Mouse (Mus musculus) ovary, postnatal 10 days (tissue): Measurements from ENCODE around the gene Prkg1.

Experiments
- DNase-seq: peaks from one replicate; pipeline ENCODE4 v3.0.0; 2022; ENCODE audit warnings: low spot score

The Prkg1 gene

DNA sequence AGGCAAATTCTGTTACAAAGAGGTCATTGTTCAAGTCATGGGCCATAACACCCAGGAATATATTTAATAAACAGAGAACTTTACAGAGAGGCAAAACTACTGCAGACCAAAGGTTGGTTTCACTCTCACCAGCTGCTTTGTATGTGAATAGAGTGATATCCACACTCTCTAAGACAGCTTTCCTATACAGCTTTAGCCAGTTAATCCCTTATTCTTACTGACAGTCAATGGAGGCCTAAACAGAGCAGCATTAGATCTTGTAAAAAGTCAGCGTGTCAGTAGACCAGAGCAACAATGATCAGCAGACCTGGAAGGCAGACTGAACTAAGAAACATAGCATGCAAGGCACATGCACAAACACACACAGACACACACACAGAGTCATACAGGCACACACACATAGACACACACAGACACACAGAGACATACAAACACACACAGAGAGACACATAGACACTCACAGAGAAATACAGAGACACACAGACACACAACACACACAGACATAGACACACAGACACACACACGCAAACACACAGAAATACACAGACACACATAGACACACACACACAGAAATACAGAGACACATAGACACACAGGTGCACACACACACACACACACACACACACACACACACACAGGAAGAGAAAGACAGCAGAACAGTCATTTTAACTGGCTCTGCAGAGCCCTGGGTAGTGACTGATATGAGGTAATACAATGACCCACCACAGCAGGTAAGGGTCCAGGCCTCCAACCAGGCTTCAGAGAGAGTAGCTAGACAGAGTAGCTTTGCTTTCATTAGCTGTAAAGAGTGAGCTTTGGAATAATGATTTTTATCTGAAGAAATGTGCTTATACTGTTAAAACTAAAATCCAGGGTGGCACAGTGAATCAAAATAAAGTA, 723.6 kb downstream of the Prkg1 start:
- no peak for DNase-seq

DNA sequence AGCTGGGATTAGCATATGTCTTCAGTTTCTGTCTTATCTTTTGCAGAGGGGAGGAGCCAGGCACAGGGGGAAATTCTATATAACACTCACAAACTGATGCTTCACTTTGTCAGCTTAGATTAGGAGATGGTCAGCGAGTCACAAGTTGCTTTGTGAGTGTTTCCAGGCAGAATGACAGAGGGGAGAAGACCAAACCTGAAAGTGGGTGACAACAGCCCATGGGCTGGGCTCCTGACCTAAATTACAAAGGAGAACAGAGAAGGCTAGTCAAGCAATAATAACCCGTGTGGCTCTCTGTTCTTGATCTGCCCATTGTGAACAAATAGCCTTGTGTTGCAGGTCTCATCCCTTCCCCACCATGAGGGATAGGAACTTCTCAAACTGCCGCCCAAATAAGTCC, 725.9 kb downstream of the Prkg1 start:
- no peak for DNase-seq

DNA sequence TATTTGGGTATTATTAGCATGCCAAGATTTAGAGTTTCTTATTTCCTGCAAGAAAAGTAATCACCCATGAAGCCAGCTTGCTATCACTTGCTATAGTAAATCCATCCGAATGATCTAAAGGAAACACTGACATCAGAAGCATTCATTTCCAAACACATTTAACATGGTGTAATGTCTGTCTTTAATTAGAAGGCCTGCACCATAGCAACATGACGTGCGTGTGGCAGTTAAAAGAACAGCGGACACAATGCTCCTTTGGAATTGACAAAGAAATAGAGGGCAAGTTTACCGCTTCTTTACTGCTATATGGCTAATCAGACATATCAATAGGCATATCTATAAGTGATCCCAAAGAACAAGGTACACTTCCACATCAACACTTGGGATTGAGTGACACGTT, 733.2 kb downstream of the Prkg1 start:
- no peak for DNase-seq

DNA sequence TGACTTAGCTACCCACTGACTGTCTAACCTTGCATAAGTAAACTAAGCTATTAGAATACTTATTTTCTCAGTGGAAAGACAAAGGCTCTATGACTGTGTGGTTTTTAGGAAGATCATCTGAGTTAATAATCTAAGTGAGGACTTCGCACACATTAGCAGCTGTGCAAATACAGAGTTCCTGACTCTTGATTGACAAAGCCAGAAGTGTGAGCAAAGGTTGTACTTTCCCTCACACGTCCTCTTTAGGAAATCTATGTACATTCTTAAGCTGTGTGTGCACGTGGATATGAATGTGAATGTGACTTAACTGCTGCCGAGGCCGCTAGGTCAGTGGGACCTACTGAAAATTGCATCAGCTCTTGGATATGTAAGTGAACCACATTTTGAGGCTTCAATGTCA, 738.0 kb downstream of the Prkg1 start:
- no peak for DNase-seq

DNA sequence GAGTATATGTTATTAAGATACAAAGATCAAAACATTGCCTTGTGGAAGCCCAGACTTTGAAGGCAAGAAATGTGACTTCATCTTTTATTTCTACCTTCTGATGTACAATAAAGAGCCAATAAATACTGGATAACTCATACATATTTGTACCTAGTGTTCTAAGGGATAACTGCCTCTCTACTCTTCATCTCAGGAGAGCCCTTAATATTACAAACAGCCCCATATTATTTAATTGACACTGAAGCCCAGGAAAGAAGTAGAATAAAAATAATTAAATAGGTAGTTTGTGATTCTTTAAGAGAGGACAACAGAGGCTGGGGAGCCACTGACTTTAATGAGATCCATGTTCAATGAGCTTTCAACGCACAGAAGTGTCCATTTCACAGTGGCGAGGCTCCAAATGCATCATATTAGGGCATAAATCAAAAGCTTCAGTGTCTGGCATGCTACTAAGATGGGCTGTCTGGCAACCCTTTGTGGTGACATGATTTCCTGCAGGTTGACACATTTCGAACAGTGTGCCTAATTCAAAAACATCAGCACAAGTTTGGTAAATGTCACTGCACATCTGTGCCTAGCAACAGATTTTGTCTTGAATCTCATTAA, 753.2 kb downstream of the Prkg1 start:
- no peak for DNase-seq

DNA sequence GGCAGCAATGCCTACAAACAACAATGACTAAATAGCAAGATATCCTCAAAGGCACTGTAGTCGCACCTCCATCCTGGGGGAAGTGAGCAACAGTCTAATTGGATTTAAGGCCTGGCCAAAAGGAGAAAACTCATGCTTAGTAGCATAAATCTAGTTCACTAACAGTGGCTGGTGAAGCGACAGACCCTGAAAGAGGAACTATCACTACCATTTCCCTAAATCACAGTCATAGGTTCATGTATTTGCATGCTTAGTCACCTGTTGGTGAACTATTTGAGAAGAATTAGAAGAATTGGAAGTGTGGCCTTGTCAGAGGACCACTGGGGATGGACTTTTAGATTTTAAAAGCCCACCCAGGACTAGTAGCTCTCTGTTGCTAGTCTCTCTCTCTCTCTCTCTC, 766.3 kb downstream of the Prkg1 start:
- no peak for DNase-seq

DNA sequence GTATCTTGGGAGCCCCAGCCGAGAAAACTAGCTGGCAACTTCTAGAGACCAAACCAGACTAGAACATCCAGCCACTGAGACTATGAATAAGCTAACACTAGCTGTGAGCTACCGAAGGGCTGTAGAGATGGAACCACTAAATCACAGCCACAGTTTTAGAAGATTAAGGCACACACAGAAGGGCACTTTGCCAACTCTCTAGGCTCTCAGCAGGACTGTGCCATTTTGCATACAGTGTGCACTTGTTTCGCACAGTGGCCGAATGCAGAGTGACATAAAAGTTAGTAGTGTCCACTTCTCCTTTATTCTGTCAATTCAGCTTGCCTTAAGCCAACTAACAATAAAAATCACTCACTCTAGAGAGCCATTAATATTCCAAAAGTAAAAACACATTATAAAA, 774.4 kb downstream of the Prkg1 start:
- no peak for DNase-seq

DNA sequence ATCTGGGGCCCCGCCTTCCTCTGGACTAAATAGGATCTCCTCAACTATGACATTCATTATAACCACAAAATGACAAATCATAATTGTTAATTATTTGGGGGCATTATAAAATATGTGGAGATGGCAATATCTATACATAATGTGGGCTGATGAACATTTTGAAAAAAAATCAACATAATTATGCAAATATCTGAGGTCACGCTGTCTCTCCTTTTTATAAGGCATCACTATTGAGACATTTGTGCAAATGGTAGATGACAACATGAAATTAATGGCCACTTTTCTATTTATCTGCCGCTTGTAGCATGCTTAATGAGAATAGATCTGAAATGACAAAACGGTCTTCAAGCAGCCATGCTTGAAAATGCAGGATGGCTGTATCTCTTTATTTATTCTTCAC, 782.4 kb downstream of the Prkg1 start:
- DNase-seq = no peak

DNA sequence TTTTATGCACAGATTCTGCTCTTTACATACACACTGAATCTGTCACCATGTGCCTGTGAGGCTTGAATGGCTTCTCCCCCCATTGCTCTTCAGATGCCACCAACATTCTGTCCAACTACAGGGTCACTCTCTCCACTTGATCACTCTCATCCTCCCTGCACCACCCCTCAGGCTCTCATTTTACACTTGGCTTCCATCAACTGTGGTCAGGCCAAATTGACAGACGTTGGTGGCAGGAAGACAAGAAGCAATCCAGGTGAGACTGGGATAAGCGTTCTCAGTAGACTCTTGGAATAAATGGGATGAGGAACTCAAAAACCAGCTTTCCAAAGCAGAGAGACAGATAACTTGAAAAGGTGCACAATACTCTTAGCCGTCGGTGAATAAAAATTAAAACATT, 786.7 kb downstream of the Prkg1 start:
- no peak for DNase-seq

DNA sequence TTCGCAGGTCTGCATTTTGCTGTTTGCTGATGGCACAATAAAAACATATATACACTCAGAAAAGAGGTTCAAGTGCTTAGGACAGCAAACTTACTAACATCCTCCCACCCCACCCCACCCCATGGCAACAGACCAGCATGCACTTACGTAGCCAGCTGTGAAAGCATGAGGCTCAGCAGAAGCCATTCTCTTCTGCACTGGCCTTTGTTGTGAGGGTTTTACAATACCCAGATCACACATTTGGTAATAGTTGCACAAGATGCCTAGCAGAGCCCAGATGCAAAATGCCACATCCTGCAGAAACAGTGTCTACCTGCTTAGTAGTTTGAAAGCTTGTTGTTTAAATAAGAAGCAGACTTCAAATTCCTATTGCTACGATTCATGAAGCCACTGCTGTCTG, 814.2 kb downstream of the Prkg1 start:
- DNase-seq = no peak

DNA sequence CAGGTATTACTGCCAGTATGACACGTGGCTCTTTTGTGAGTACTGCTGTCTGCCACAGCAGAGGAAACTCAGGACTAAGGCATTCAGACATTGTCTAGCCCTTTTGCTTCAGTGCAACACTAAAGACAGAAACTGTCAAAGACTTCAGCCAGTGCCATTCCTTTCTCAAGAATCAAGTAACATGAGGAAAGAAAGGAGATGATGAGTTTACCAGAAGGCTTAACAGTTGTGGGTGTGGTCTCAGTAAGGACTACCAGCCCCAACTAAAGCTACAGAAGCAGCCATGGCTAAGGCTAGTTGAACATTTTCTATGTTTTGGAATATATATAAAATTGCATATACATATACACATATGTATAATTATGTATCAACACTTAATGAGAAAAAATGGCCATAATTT, 816.6 kb downstream of the Prkg1 start:
- DNase-seq = no peak

DNA sequence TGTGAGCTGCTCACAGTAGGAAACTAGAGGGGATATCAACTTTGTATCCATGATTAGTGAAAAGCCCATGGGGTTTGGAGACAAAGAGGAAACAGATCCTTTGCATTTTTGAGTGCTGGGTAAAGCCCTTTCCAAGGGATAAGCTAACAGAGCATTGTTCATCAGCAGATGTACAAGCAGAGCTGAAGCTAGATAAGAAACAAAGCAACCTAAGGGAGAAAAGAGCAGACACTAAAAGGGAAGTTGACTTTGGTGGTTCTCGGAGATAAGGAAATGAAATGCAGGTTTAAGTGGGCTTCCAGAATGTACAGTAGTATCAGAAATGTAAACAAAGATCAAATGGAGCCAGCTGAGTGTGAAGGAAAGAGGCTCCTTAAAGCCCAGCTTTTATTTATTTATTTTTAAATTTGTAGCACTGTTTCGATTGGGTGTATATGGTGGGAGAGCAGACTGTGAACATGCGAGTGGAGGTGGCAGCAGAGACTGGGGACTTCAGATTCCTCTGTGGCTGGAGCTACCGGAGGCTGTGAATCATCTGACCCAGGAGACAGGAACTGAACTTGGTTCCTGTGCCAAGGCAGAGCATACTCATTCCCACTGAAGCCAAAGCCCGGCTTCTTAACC, 822.4 kb downstream of the Prkg1 start:
- no peak for DNase-seq

DNA sequence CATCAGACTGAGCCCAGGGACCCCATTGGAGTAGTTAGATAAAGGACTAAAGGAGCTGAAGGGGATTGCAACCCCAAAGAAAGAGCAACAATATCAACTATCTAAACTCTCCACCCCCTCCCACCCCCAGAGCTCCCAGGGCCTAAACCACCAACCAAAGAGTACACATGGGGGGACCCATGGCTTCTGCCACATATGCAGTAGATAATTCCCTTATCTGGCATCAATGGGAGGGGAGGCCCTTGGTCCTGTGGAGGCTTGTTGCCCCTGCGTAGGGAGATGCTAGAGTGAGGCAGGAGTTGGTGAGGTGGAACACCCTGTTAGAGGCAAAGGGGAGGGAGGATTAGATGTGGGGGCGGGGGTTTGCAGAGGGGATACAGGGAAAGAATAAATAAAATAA, 826.8 kb downstream of the Prkg1 start:
- DNase-seq = no peak

DNA sequence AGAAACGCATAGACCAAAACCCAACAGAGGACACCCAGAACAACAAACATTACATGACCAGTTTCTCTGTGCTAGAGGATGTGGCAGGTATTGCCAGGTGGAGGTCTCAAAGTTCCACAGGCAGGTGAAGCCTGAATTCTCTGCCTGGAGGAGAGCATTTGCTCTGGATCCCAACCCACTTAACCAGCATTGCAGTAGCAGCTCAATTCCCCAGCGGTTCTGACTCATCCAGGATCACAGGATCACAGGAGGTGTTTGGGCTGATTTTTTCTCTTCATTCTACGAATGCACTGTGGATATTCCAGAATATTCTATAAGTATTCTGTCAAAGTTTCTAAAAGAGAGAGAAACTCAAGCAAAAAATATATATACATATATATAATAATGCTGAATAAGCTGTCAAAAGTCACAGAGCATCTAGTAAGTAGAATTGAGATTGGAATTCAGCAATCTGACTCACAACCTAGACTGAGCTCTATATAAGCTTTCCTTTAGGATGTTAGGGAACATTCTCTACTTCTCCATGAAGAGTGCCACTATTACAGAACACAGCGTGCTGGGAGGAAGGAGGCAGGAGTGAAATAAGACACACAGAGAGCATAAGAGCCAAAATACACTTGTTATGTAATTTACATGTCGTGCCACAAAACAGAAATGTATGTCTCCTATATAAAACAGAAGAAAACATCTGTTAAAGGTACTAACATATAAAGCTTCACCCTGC, 833.2 kb downstream of the Prkg1 start:
- no peak for DNase-seq

DNA sequence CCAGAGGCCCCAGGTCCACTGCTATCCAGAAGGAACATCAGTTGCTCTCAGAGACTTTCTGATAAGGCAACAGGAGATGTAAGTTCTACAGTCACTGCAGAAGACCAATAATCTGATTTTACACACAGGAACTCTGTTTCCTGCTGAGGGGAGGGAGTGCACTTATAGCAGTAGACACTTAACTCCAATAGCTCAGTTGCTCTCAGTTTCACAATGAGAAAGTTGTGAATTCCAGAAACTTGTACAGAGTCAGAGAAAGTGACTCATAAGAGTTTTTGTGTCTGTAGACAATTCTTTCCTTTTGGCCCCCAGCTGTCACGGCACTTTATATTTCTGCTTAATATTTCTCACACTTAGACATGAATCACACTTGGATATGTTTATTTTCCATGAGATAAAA, 840.8 kb downstream of the Prkg1 start:
- no peak for DNase-seq

DNA sequence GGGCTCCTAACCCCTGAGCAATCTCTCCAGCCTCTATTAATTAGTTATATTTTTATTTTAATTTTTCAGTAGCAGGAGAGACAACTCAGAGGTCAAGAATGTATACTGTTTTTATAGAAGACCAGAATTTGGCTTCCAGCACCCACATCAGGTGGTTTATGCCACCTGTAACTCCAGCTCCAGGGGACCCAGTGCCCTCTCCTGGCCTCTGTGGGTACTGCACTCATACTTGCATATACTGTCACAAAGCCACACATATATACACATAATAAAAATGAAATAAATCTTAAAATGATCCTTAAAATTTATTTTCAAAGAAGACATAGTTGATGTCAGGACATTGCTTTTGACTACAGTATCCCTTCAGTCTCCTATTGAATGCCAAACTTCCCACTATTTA, 862.5 kb downstream of the Prkg1 start:
- no peak for DNase-seq

DNA sequence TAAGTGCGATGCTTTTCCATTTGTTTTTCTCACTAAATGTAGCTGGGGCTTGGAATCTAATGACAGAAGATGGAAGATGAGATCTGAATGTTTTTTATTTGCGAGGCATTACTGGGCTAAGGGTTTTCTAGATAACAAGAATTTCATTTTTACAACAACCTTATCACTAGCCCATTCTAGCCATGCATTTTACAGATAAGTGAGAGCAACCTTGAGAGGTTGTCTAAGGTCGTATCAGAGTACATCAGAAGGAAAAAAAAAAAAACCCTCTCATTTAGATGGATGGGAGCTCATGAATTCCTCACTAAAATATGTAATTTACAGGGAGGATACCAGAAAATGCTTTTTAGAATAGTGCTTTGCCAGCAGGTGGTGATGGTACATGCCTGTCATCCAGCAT, 863.8 kb downstream of the Prkg1 start:
- DNase-seq = no peak

DNA sequence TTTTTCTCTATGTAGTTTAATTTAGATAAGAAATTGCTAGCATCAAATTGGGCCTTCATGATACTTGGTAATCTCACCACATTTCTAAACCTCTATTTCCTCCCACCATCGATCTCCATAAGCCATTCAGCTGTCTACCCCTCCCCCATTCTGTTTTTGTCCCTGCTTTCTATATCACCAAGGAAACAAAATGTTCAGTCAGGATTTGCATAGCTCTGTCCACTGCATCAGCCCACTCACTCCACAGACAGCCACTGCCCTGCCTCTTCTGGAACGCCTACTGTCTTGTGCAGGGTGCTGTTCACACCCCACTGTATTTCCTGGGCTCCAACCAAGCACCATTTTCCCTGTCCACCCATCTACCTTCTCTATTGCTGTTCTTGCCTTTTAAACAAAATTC, 874.5 kb downstream of the Prkg1 start:
- no peak for DNase-seq

DNA sequence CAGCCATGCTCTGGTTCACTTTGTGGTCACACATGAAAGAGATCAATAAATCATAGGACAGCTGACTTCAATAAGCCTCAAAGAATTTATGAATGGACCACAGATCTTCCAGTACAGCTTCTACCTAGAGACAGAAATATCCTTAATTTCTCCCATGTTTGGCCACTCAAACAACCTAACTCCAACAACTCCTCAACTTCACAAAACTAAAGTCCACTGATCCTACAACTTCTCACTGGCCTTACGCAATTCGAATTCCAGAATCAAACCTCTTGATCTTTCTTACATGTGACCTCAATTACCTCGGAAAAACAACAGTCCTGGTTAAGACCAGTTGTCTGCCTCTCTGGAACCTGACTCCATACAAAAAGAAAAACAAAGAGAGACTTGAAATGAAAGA, 875.0 kb downstream of the Prkg1 start:
- DNase-seq = no peak

DNA sequence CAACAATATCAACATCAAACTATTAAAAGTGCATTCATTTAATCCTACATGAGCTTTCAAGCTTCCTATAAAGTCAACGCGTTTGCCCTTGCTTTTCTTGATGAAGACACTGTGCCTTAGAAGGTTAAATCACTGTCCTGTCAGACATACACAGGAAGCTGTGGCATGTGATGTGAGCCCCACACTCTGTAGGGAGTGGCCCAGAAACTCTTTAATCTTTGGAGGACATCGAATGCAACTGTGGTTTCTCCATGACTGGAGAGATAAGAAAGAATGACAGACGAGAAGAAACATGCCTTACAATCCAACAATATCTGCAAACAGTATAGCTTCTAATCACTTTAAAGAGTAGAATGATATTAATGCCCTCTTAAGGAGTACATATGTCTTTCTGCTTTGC, 903.4 kb downstream of the Prkg1 start:
- DNase-seq = no peak

DNA sequence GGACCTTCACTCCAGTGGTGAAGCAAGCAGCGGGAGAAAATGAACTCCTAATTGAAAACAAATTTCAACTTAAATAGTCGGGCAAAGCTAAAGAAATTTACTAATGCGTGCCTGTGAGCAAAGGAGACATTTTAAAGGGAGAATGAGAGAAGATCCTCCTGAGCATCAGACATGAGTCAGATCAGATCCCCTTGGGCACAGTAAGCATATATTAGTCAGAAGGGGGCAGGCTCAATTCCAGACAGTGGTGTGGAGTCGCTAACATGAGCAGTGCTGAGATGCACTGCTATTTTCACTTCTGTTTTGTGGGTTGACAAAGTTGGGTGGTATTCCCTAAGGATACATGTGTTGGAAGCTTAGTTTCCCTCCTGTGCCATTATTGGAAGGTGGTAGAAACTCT, 913.8 kb downstream of the Prkg1 start:
- DNase-seq = no peak

DNA sequence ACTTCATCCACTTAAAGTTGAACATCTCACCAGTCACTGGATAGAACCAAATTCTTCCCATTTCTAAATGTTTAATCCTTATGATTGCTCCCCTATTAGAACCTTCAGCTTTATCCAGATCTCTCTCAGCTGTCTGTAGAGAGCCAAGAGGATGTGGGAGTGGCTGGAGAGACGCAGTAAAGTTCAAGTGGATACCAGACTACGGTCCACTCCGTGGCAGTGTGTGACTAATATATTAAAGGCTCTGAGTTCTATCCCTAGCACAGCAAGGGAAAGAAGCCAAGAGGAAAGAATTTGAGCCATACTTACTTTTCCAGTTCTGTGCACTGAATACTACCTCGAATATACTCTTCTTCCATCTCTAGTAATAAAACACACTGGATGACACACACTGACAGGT, 919.9 kb downstream of the Prkg1 start:
- no peak for DNase-seq

DNA sequence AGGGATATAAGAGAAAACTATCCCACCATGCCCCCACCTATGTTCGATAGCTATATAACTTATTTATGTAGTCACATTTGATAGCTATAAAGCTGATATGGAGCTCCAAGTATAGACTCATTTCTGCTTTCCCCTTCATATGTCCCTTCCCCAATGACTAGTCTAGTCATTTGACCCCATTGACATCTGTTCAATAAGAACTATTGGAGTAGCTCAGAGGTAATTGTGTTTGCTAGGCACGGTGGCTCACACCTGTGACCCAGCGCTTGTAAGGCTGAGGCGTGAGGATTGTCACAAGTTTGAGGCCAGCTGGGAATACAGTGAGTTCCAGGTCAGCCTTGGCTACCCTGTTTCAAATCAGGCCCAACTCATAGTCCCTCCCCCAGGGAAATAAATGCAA, 921.2 kb downstream of the Prkg1 start:
- DNase-seq = no peak
